Mouse (Mus musculus) ovary, postnatal 10 days (tissue): ENCODE results near the gene March10.

Experiments
- DNase-seq: peaks from one replicate; pipeline ENCODE4 v3.0.0; 2022; ENCODE audit warnings: low spot score

The March10 gene

DNA sequence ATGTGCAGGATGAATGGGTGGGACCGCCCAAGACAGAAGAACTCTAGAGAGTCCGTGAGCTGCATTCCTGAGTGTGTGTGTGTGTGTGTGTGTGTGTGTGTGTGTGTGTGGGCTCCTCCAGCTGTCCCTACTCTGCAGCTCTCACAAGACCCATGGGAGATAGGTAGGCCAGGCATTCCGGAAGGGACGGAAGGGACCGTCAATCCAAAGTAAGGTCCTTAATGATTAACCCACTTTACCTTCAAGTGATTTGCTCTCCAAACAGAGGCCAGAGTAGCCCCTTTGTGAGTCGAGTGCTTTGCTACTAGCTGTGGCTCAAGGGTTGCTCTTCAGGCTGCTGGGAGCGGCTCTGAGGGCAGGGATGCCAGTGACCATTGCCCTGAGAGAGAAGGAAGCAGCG is 104.4 kb downstream of the March10 start:
- no peak for DNase-seq

GRCm38 (mm10) chr11:105350643-105351042 is 105.9 kb downstream of the March10 start:
- no peak for DNase-seq

GRCm38 (mm10) chr11:105349780-105350324 is 106.7 kb downstream of the March10 start:
- DNase-seq: no peak

GRCm38 (mm10) chr11:105348495-105348982 is 108.0 kb downstream of the March10 start:
- no peak for DNase-seq

DNA sequence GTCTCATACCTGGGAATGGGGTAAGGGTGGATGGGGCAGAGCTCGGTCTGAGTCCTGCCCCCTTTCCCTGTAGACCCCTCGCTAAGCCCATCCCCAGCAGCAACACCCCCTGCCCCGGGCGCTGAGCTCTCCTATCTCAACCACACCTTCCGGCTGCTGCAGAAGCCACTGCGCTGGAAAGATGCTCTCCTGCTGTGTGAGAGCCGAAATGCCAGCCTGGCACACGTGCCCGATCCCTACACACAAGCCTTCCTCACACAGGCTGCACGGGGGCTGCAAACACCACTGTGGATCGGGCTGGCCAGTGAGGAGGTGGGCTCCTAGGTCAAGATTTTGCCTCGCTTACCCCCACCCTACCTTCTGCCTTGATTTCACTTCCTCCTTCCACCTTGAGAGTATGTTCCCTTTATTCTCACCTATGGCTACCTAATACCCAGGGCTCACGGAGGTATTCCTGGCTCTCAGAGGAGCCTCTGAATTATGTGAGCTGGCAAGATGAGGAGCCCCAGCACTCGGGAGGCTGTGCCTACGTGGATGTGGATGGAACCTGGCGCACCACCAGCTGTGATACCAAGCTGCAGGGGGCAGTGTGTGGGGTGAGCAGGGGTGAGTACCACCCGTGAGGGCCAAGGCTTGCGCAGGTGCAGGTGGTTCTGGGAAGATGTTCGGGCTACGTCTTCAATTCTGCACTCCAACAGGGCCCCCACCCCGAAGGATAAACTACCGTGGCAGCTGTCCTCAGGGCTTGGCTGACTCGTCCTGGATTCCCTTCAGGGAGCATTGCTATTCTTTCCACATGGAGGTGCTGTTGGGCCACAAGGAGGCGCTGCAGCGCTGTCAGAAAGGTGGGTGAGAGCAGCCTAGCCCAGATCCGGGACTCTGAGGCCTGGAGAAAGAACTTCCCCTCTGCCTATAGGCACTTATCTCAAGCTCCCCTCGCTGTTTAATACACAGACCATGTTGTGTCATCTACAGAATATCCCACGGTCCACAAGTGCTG is 109.1 kb downstream of the March10 start:
- DNase-seq: peak; percentile 45

- no peak for DNase-seq
Observed at GRCm38 (mm10) chr11:105345284-105345683, 111.3 kb downstream of the March10 start.

- DNase-seq: no peak
Observed at GRCm38 (mm10) chr11:105338596-105339390, 117.7 kb downstream of the March10 start.

DNA sequence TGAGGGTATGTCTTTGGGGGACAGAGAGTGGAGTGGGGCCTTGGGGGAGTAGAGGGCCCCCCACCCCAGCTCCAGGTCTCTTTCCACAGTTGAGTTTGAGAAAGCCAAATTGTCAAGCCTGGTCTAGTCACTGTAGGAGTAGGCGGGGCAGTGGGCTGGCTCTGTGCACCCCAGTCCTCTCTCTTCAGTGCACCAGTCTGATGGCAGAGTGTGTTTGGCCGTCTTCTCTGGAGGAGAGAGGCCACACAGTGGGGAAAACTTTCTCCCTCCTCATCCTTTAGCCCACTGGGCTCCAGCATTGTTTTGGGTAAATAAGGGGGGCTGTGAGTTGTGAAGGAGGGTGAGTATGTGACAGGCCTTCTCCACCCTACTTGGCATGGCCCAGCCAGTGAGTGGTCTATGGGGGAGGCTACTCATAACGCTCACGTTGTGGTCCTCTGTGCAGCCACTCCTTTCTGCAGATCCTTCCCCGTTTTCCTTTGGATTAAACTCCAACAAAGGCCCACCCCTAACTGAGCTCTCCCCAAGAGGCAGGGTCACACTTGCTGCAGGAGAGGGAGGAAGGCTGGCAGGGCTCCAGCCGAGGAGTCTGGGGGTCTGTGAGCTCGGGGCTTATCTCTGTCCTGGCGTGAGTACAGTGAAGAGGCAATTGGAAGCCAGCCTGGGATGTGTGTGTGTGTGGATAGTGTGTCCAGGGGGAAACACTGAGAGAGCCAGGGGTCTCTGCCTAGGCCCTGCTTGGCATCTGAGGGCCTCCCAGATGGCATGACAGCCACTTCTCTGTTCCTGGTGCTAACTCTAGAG is 122.5 kb downstream of the March10 start:
- no peak for DNase-seq

DNA sequence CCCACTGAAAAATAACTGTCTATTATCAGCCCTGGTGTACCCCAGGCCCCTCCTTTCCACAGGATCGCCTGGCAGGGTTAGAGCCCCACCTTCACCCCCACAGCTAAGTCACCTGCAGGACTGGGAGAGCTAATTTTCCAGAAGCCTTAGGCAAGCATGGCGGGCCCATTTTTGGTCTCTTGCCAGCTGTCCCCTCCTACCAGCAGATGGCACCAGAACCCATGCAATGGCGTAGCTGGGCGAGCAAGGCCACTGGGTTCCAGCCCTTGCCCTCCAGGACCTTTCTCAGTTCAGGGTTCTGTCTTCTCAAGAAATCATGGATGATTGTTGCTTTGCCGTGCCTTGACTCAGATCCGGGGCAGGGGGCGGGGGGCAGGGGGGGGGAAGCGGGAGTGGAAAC is 124.1 kb downstream of the March10 start:
- DNase-seq: no peak

GRCm38 (mm10) chr11:105331732-105332131 is 124.8 kb downstream of the March10 start:
- DNase-seq: no peak

- DNase-seq: no peak
Observed at GRCm38 (mm10) chr11:105331129-105331528, 125.4 kb downstream of the March10 start.

GRCm38 (mm10) chr11:105329962-105330361 is 126.6 kb downstream of the March10 start:
- DNase-seq: no peak

DNA sequence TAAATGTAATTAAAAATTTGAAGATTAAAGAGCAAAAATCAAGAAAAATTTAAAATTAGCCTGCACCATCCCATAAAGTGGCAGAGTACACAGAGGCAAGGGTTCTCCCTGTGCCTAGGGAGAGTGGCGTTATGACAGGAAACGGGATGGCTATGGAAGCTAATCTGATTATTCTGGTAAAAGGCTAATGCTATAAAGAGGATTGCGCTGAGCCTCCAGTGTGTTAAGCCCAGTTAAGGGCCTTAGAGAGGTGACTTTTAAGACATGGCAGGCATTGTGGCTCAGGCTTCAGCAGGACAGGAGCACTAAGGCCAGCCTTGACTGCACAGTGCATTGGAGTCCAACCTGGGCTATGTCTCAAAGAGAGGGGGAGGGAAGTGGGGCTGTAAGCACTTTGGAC is 129.4 kb downstream of the March10 start:
- no peak for DNase-seq

DNA sequence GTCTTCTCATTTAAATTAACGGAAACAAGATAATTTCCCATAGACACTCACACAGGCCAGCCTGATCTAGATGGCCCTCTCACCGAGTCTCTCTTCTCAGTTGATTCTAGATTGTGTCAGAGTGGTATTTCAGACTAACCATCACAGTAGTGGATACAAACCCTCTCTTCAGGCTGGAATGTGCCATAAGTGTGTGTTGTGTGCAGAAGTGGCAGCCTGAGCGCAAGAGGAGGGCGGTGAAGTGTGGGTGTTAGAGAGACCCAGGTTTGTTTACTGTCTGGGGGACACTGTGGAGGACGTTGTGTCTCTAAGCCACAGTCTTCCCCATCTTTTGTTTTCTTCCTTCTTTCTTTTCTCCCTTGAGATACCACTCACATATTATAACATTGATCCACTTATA is 133.0 kb downstream of the March10 start:
- no peak for DNase-seq

- no peak for DNase-seq
Observed at GRCm38 (mm10) chr11:105321090-105321489, 135.4 kb downstream of the March10 start.

- DNase-seq: no peak
Observed at GRCm38 (mm10) chr11:105317769-105318168, 138.8 kb downstream of the March10 start.

- DNase-seq: no peak
Observed at GRCm38 (mm10) chr11:105316121-105316520, 140.4 kb downstream of the March10 start.

- no peak for DNase-seq
Observed at GRCm38 (mm10) chr11:105315296-105315695, 141.2 kb downstream of the March10 start.

DNA sequence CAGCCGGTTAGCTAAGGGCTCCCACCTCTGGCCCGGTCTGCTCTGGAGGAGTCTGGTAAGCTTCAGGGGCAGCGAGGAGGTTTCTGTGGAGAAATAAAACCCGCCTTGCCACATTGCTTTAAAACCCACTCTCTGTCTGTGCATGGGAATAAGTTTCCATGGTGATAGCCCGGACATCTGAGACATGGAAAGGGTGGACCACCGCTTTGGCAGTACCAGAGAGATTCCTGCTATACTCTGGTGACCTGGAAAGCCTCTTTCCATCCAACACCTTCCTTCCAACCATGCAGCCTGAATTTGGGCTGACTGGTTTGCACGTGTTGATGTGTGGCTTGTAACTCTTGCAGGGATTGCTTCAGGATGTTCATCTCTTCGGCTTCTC is 142.9 kb downstream of the March10 start:
- no peak for DNase-seq

GRCm38 (mm10) chr11:105312972-105313632 is 143.4 kb downstream of the March10 start:
- no peak for DNase-seq
